Mouse (Mus musculus) gastrocnemius, postnatal 36 days (tissue): Measurements from ENCODE around the gene Baiap3. TPM values are rescaled to one million over a fixed set of nuclear protein-coding genes. Genes with fewer than 3 reads are reported as not detected.
A peak's percentile ranks its signal among the peaks of the same experiment; 100 is the strongest.
"Not testable (repeated sequence)": the region's sequence is repeated elsewhere in the genome, so short reads cannot be mapped to it uniquely, and the experiment has no call there.

ENCODE experiments used
- DNase-seq, 2 experiments: peaks; one replicate each; pipeline ENCODE4 v3.0.0; 2022
- intact Hi-C: fragments of 180-260 bp; cut with DNase I; formaldehyde crosslinking; loops from one replicate; pipeline ENCODE4 v1.15.1; 2025
- total RNA-seq, 2 experiments: library from RNA; stranded (reverse); gene quantifications; 2 replicates each; pipeline ENCODE4 v1.2.3; 2021

The Baiap3 gene
- total RNA-seq, 2 experiments from 2014 or later: not detected

DNA sequence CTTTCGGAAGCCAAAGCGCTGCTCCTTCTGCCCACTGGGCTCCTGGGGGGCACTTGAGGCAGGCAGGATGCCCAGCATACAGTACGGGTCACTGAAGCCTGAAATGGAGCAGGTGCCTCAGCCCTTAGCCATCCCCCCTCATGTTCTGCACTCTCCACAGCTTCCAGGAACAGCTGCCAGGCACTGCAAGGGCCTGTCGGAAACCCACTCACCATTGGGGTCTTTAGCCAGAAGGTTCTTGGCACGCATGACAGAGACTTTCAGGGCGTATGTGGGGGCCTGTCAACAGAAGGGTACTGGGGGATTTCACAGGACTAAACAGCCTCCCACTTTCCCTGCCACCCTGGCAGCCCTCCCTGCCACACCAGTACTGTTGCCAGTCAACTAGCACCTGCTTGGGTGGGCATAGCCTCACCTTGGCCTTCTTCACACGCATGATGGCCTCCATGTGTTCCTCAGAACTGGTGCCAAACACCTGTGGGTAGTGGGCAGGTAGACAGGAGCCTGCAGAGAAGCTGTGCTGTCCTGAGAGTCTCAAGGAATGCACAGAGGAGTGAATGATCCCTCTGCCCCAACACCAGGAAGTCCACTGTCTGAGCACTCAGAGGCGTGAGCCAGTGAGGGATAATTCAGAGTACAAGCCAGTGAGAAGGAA, 5.9 kb downstream of the Baiap3 start:
- intact Hi-C loops: no loop called here
- no peak for DNase-seq

DNA sequence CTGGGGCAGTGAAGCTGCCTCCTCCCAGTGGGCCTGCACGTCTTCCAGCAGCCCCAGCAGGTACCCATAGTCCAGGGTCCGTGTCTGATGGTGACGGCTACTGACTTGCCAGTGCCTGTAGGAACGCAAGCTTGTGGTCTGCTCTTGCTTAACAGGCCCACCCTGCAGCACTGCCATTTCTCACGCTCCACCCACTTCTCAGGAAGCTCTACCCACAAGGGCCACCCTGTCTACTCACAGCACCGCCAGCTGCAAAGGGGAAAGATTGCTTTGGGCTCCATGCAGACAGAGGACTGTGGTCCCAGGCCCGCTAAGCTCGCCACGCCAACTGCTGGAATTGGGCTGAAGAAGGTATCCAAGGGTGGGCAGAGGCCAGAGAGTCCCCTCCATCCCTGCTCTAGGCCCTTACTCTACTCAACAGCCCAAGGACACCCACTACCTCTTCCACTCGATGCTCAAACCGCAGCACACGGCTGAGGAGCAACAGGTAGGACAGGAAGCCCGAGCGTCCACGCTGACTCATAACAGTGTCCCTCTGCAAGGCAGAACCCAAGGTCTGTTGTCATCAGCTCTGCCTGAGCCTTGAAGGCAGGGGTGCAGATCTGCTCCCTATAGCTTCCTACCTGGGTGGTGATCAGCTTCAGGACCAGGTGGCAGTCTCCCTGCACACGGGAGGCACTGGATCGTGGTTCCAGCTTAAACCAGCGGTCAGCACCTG, 8.0 kb downstream of the Baiap3 start:
- DNase-seq: no peak
- intact Hi-C loops: no loop called here

DNA sequence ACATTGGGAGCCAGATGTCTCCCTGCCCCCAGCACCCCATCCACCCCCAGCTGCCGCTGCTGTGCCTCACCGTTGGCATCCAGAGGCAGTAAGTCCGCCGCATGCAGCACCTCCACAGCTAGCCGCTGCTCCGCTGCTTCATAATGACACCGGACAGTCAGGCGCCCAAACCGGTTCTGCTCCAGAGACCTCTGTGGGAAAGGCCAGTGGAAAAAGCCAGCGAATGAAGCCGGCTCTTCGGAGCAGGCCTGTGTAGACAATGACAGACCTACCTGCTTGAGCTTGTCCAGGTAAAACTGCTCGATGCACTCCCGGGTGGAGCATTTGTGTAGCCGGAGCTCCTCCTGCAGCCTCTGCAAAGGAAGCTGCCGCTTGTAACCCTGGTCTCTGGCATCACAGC, 11.9 kb downstream of the Baiap3 start:
- DNase-seq: no peak
- intact Hi-C loops: no loop called here

DNA sequence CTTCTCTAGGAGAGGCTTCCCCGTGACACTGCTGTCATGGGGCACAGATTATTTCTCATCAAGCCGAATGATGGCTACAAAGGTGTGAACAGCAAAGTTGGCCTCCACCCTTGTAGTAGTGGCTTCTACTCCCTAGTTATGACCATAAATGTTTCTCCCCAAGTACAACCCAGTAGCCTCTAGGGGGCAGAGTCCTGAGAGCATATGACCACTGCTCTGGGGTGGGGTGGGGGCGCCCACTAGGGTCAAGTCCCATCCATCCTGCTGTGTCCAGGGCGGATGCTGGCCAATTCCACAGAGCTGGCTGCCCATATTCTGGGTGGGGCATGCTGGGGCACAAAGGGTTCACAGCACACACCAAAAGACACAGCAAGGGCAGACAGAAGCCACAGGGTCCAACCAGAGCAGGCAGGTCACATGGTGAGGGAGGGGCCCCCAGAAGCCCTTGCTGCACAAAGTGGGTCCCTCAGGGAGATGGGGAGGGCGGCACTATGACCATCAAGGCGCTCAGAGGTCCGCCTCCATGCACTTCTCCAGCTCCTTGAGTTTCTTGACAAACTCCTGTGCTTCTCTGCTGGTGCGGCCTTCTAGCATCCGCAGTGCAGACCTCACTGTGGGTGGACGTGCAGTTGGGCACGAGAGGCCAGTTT, 12.9 kb downstream of the Baiap3 start:
- DNase-seq: no peak
- intact Hi-C loops: no loop called here

DNA sequence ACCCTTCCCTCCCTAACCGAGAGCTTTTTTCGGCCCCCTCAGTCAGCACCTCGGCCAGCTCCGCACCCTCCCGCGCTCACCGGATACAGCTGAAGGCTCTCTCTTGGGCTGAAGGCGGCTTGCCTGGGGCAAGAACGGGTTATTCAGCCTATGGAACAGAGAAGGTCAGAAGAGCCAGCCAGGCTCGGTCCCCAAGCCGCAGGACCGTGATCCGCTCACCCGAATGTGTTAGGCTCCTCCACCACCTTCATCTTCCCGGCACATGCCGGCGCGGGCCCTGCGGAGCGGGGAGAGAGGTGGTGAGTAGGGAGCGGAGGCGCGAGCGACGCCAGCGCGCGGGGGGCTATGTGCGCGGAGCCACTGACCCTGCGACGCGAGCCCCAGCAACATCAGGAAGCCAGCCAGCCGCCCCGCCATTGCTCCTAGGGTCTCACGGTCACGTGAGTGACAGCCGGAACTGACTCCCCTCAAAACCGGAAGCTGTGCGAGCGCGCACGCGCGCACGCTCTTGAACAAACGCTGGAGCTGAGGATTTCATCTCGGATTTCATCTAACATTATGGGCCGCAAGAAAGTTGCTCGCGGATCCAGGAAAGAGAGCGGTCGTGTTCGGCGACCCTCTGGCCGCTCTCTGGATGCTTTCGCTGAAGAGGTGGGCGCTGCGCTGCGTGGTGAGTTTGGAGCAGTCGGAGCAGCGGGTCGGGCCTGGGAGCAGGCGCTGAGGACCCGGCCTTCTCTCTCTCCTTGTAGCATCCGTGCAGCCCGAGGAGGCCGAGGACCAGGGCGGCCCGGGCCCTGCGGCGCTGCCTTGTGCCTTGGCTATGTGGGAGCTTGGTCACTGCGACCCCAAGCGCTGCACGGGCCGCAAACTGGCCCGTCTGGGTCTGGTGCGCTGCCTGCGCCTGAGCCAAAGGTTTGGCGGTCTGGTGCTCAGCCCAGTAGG, 16.2 kb downstream of the Baiap3 start, which contains the start of the genes Gnptg and Tsr3:
Gene Gnptg, minus strand, starts transcription at position 430 of the 942 bp plus-strand sequence.
Gene Tsr3, plus strand, starts transcription at position 476 of the 942 bp plus-strand sequence.
- intact Hi-C loops: no loop called here
- peak; percentile 69 to 70 for DNase-seq

DNA sequence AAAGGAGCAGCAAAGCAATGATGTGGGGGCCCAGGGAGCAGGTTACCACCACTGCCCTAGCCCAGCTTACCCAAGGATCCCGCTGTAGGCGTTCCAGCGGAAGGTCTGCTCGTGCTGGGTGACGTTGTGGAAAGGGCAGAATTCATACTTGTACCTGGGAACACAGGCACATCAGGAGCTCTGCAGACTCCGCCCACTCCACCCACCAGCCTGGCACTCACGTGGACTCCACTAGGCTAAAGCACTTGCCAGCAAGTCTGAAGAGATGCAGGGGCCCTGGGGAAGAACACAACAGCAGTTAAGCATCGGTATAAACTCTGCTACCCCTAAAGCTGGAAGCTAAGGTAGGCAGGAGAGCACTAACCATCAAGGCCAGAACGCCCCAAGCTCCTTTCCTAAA, 20.5 kb downstream of the Baiap3 start:
- intact Hi-C loops: no loop called here
- DNase-seq: no peak

DNA sequence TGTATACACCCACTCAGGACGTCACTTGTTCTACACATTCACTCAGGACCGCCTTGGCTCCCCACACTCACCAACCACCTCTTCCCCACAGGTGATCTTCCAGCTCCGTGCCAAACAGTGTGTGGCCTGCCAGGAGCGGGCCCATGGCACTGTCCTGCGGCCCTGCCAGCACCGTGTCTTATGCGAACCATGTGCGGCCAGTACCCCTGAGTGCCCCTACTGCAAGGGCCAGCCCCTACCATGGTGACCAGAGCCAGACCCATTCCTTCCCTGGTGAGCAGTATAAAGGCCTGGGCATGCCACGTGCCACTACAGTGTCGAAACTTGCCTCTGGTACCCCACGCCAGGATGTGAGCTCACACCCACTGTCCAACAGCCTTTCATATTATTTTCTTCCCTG, 24.5 kb downstream of the Baiap3 start:
- intact Hi-C loops, DNase-seq: not testable (repeated sequence)

DNA sequence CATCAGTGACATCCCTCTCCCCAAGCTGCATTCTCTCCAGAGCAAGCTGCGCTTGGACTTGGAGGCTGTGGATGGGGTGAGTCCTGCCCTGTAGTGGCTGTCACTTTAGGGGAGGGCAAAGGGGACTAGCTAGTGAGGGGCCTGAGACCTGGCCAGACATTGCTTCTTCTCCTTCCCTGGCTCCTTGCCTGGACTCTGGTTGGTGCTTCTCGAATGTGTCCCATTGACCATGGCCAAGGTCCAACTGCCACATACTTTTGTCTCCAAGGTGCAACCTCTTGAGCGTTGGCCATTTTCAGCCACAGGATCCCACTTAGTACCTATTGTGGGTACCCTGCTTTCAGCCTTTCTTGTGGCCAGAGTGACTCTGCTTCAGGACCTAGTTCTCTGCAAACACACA, 25.5 kb downstream of the Baiap3 start:
- intact Hi-C loops: no loop called here
- no peak for DNase-seq

DNA sequence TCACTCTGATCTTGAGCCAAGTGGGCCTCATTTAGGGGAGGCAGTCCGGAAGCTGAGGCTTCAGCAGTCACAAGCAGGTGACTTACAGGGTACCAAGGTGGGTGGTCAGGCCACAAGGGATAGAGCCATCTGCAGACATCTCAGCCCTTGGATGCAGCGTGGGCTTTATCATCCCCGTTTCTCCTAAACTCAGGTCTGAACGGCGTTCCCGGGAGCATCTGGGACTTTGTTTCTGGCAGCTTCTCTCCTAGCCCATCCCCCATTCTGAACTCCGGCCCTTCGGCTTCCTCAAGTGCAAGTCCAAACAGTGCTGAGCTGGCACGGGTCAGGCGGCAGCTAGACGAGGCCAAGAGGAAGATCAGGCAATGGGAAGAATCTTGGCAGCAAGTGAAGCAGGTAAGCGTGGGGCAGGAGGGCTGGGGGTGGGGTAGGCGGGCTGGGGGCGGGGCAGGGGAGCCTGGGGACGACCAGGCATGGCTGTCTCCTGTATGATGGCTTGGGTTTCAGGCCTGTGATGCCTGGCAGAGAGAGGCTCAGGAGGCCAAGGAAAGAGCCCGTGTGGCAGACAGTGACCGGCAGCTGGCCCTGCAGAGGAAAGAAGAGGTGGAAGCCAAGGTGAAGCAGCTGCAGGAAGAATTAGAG, 26.0 kb downstream of the Baiap3 start:
- intact Hi-C loops, DNase-seq: not testable (repeated sequence)

DNA sequence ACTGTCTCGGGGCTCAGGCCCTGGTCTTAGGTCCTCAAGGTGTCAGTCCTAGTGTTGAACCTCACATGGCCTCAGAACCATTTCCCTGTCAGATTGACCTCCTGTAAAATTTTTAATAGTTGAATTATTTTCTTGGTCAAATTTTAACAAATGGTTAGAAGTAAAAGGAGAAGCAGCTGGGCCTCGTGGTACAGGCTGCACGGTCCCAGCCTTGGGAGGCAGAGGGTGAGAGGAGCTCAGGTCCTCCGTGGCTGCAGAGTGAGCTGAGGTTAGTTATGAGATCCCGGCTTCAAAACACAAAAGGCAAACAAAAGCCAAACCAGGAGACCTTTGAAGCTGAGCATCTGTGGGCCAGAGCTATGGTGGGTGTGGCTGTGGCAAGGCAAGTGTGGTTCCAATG, 28.2 kb downstream of the Baiap3 start:
- intact Hi-C loops: no loop called here
- DNase-seq: no peak

DNA sequence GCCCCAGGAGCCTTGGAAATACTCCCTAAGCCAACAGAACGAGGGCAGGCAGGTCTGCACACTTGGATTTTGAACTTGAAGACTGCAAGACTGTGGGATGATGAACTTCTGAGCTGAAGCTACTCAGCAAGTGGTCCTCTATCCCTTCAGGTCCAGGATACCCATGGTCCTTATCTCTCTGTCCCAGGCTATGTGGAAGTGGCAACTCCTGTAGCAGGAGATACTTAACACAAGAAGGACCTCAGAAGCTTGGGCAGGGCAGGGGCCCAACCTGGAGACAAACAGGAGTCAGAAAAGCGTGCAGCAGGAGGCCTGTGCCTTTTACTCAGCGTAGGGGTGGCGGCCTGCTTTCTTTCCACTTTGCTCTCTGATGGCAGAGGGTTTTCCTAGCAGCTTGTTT, 30.5 kb downstream of the Baiap3 start:
- intact Hi-C loops: no loop called here
- DNase-seq: no peak

DNA sequence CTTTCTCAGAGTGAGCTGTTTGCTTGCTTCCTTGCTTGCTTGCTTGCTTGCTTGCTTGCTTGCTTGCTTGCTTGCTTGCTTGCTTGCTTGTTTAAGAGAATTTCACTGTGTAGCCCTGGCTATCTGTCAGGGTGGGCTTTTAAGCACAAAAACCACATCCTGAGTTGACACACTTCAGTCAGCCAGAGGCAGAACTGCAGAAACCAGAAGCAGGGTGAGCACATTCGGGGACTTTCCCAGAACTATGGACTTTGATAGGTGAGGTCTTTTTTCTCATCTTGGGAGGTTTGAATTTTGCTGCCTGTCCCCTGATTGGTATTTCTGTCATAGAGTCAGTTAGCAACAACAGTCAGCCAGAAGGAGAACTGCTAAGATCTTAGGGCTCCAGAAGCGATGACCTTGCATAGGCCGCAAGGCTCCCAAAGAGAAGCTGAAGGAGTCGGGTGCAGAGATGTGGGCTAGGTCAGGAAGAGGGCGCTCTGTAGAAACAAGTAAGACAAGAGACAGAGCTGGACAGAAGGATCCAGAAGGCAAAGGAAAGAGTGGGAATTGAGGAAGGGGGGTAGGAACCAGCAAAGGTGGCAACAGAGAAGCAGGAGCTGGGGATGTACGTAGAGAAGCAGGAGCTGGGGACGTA, 31.5 kb downstream of the Baiap3 start:
- intact Hi-C loops: no loop called here
- DNase-seq: no peak

DNA sequence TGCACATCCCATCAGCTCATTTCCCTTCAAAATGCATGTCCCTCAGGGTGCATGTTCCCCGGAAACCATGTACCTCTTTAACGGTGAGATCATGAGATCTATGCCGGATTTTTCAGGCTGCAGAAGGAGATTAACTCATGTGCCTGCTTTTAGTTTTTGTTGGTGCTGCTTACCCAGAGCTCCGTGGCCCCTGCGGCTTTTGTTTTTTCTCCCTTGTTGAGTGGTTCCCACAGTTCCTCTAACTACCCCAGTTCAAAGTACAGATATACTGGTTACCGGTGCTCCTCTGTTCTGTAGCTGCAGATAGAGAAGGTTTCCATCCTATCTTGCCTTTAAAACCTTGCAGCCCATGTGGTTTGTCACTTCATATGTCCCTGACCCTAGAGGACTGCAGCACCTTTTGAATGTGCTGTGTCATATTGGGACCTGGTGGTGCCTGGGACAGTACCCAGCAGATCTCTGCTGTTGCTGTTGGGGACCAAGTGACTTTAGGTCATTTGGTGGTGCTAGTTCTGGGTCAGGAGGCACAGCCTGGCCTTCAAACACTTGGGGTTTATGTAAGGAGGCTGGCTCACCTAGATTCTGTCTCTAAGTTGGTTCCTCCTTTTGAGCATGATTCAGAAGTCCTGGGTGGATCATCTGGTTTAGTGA, 33.1 kb downstream of the Baiap3 start:
- intact Hi-C loops: no loop called here

DNA sequence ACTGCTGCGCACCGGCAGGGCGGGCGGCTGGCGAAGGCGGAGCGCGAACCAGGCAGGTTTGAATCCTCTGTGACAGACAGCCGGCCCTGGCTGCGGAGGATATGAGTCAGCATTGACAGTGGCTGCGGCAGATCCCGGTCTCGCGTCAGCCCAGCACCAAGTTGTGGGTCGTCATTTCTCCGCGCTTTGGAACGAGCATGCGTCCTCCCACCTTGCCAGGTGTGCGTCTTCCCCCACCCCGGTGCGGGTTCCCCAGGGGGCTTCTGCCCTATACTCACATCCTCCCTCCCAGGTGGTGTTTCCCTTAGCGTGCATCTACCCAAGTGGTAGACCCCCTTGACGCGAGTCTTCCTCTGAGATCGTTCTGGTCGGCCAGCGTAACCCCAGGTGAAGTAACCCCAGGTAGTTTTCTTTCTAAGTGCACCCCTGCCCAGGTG, 33.6 kb downstream of the Baiap3 start:
- intact Hi-C loops, DNase-seq: not testable (repeated sequence)

More for the DNA sequence above, 33.1 kb downstream of the Baiap3 start:
- no peak for DNase-seq

DNA sequence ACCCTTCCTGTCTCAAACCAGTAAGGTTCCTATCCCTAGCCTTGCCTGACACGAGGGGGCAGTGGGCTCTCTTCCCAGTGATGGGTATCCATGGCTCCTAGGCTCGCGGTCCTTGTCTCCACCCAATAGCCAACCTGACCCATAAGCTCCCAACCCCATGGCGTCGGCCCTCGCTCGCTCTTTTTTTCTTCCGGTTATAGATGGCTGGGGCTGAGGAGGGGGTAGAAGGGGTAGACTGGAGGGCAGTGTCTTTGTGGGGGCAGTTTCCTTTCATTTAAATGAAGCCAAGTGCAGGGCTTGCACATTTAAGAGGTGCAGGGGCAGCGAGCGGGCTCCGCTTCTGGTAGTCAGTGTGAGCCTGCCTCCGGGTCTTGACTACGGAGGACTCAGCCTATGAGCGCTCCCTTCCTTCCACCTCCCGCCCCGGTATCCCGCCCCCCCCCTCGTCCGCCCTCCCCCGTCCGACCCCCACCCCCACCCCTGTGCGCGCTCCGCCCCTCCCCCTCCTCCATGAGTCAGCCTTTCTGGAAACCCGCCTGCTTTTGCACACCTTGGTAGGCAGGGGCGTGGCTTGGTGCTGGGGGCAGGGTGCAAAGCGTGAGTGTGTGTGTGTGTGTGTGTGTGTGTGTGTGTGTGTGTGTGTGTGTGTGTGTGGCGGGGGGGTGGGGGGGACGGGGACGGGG, 34.2 kb downstream of the Baiap3 start:
- DNase-seq: no peak
- intact Hi-C loops: no loop called here

DNA sequence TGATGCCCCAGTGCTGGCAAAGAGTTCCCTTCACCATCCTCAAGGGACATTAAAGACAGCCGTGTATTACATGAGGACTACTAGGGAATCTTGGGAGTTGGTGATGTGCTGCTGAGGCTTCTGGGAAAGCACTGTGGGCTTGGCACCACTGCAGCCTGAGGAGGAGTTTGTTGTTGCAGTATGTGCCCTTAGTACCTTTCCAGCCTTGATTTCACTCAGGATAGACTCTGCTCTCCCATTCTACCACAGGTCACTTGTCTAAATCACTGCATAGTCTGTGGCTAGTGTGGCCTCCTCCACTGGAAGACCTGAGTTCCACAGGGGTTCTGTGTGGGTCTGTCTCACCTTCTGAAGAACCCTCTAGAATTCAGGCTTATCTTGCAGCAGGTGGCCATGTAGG, 35.4 kb downstream of the Baiap3 start:
- intact Hi-C loops: no loop called here
- no peak for DNase-seq

DNA sequence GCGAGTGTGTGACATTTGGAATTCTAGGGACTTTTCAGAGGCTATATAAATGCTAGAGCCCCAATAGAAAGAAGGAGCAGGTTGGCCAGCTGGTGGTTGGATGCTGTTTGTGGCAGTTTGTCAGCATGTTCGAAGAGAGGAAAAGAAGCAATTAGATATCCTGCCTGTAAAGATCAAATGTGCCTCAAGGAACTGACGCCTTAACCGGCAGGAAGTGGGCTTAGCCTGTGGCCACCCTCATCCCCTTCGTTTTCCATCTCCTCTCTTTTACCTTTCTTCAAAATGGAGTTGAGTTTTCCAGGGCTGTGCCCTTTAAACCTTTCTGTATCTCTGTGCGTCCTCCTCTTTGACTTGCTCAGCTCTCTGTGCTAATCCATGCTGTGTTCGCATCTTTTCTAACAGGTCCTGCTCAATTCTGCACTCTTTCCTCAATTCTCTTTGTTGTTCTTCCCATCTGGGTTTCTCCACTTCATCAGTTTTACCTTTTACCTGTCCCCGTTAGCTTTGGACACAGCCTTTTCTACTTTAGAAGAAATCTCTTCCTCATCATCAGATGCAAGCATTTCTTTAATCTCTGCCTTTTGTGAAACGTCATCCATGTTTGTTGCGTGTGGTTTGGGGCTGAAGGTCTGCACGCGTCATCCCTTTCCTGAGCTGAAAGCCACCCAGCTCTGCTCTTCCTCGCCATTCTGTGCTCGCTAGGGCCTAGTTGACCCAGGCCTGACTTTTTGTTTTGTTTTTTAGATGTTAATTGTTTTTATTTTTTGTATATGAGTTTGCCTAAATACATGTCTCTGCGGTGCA, 36.5 kb downstream of the Baiap3 start:
- intact Hi-C loops: no loop called here

DNA sequence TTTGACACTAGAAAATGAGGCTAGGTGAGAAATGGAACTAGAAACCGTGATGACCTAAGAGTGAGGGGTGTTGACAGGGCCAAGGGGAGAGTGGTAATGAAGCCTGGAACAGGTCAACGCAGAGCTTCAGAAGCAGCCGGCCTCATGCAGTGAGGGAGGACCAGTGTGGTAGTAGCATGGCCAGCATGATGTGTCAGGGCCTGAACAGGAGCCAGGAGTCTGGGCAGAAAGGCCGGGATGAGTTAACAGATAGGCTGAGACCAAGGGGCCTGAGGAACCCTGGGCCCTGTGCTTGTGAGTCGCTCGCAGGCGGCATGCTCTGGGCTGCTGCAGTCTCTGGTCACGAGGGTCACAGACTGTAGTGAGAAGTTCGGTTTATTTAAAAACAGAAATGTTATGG, 37.2 kb downstream of the Baiap3 start:
- intact Hi-C loops: no loop called here

More for the DNA sequence above, 36.5 kb downstream of the Baiap3 start:
- DNase-seq: no peak

More for the DNA sequence above, 37.2 kb downstream of the Baiap3 start:
- DNase-seq: no peak
